Mouse (Mus musculus) adrenal gland, postnatal 10 days (tissue): ENCODE measurements around the gene Cmbl. TPM values are rescaled to one million over a fixed set of nuclear protein-coding genes. Genes with fewer than 3 reads are reported as not detected.

ENCODE experiments used
- DNase-seq: peaks from one replicate; pipeline ENCODE4 v3.0.0; 2021; ENCODE audit warnings: mixed read lengths
- long read RNA-seq, 2 experiments: library from polyadenylated mRNA; stranded (forward); transcript quantifications; one replicate each; pipeline ENCODE4 v2.0.0; 2021
- total RNA-seq, 2 experiments: library from RNA; stranded (reverse); gene quantifications; 2 replicates each; pipeline ENCODE4 v1.2.3; 2021

The Cmbl gene
- total RNA-seq: 100 to 1,000 TPM in 1 of 2 experiments, 10 to 100 TPM in 1; 82.2 to 106 TPM
- long read RNA-seq, experiment 1, transcript Cmbl-204 (6 exons, 777 nt): minor isoform, 7 of 112 reads
- long read RNA-seq, experiment 1, transcript Cmbl-201 (6 exons, 1,155 nt): major isoform, 79 of 112 reads
- long read RNA-seq, experiment 1, partial matches to known transcripts: 8 of 112 reads
- long read RNA-seq, experiment 1, other reads (novel, unspliced or antisense): 18 of 112 reads
- long read RNA-seq, experiment 2, transcript Cmbl-204 (6 exons, 777 nt): minor isoform, 8 of 88 reads
- long read RNA-seq, experiment 2, transcript Cmbl-201 (6 exons, 1,155 nt): major isoform, 56 of 88 reads
- long read RNA-seq, experiment 2, partial matches to known transcripts: 10 of 88 reads
- long read RNA-seq, experiment 2, other reads (novel, unspliced or antisense): 14 of 88 reads

GRCm38 (mm10) chr15:31565184-31565583 lies at the start of gene Cmbl:
Gene Cmbl (plus strand): TSS chr15:31565389.
- DNase-seq: no peak

GRCm38 (mm10) chr15:31517186-31517585 lies 48.0 kb upstream of the Cmbl start:
- DNase-seq: no peak

- DNase-seq: no peak
Observed at GRCm38 (mm10) chr15:31518371-31518770, 46.8 kb upstream of the Cmbl start.

GRCm38 (mm10) chr15:31519000-31519399 lies 46.2 kb upstream of the Cmbl start:
- DNase-seq: no peak

GRCm38 (mm10) chr15:31526463-31526862 lies 38.7 kb upstream of the Cmbl start:
- DNase-seq: no peak

GRCm38 (mm10) chr15:31528477-31528876 lies 36.7 kb upstream of the Cmbl start:
- DNase-seq: no peak

- no peak for DNase-seq
Observed at GRCm38 (mm10) chr15:31529103-31529502, 36.1 kb upstream of the Cmbl start.

GRCm38 (mm10) chr15:31529811-31530658 lies 35.2 kb upstream of the Cmbl start:
- peak; percentile 63 for DNase-seq

- DNase-seq: peak; percentile 93
Observed at GRCm38 (mm10) chr15:31530659-31531445, 34.3 kb upstream of the Cmbl start, which contains the start of gene March6. Gene March6 (minus strand): TSS chr15:31531053.

- DNase-seq: no peak
Observed at GRCm38 (mm10) chr15:31531446-31532330, 33.5 kb upstream of the Cmbl start.

- no peak for DNase-seq
Observed at GRCm38 (mm10) chr15:31532331-31533021, 32.7 kb upstream of the Cmbl start.

- no peak for DNase-seq
Observed at GRCm38 (mm10) chr15:31533529-31533928, 31.7 kb upstream of the Cmbl start.

GRCm38 (mm10) chr15:31534421-31535258 lies 30.5 kb upstream of the Cmbl start:
- DNase-seq: no peak

GRCm38 (mm10) chr15:31535259-31535855 lies 29.8 kb upstream of the Cmbl start:
- no peak for DNase-seq

GRCm38 (mm10) chr15:31536051-31536737 lies 29.0 kb upstream of the Cmbl start:
- DNase-seq: peak; percentile 45

GRCm38 (mm10) chr15:31537706-31538105 lies 27.5 kb upstream of the Cmbl start:
- no peak for DNase-seq

GRCm38 (mm10) chr15:31538346-31538745 lies 26.8 kb upstream of the Cmbl start:
- no peak for DNase-seq
